Mouse (Mus musculus) CH12.LX (cell line): ENCODE results near the gene Uqcc3. TPM values are rescaled to one million over a fixed set of nuclear protein-coding genes. Genes with fewer than 3 reads are reported as not detected.

ENCODE experiments used
- DNase-seq: peaks from one replicate; pipeline ENCODE4 v3.0.0-alpha.2; 2013; ENCODE audit errors: extremely low read depth
- H3K27ac ChIP-seq: 2 replicates; pipeline ENCODE4 v1.5.1; 2012; ENCODE audit warnings: low read depth, mild to moderate bottlenecking, control low read depth, moderate library complexity; ENCODE audit not compliant: insufficient read depth
- H3K27me3 ChIP-seq: replicated peaks from 2 replicates; pipeline ENCODE3; 2012; ENCODE audit warnings: inconsistent platforms
- H3K36me3 ChIP-seq, 2 experiments: replicated peaks in 1 of 2; 2 replicates each; pipeline versions ENCODE3 to v1.6.1; 2012; ENCODE audit warnings: inconsistent platforms in 1 of 2, low read length in 1 of 2, mild to moderate bottlenecking in 1 of 2, mixed read lengths in 1 of 2, moderate library complexity in 1 of 2; ENCODE audit not compliant: control insufficient read depth in 1 of 2, insufficient read depth in 1 of 2
- H3K4me1 ChIP-seq, 2 experiments: 2 replicates each; pipeline ENCODE4 v1.6.1; 2012; ENCODE audit warnings: inconsistent platforms in 1 of 2, moderate library complexity in 1 of 2; ENCODE audit not compliant: insufficient read depth in 2 of 2, control insufficient read depth in 1 of 2
- H3K4me2 ChIP-seq: 2 replicates; pipeline ENCODE4 v1.6.1; 2012; ENCODE audit warnings: low read depth, mild to moderate bottlenecking, control low read depth; ENCODE audit not compliant: poor library complexity, insufficient read depth, severe bottlenecking
- H3K4me3 ChIP-seq, 3 experiments: fragments of 150-350 bp in 1 of 3; sonication (generic) in 1 of 3; replicated peaks in 1 of 3; 2 replicates each; pipeline versions ENCODE3 to v1.5.1; 2011 to 2012; ENCODE audit warnings: low read depth in 2 of 3, low read length in 2 of 3, mild to moderate bottlenecking in 2 of 3, moderate library complexity in 2 of 3, control low read depth in 1 of 3, improper control_type of control experiment in 1 of 3, inconsistent platforms in 1 of 3, mixed read lengths in 1 of 3; ENCODE audit not compliant: poor library complexity in 1 of 3
- H3K79me2 ChIP-seq: replicated peaks from 2 replicates; pipeline ENCODE4 v1.6.1; 2012; ENCODE audit warnings: mild to moderate bottlenecking, moderate library complexity; ENCODE audit not compliant: control insufficient read depth, poor library complexity, insufficient read depth, severe bottlenecking; ENCODE audit errors: extremely low read depth
- H3K9ac ChIP-seq: 2 replicates; pipeline ENCODE4 v1.6.1; 2012; ENCODE audit warnings: low read depth, mild to moderate bottlenecking, control low read depth, moderate library complexity; ENCODE audit not compliant: insufficient read depth
- H3K9me3 ChIP-seq: replicated peaks from 2 replicates; pipeline ENCODE3; 2012; ENCODE audit warnings: low read length, inconsistent platforms, mixed read lengths
- BHLHE40 ChIP-seq: IDR thresholded peaks from 2 replicates; pipeline ENCODE4 v1.6.1; 2011; ENCODE audit warnings: mild to moderate bottlenecking, low read depth, low read length, improper control_type of control experiment
- CHD2 ChIP-seq: IDR thresholded peaks from 2 replicates; pipeline ENCODE4 v1.6.1; 2011; ENCODE audit warnings: low read length, improper control_type of control experiment
- CTCF ChIP-seq, 2 experiments: IDR thresholded peaks in 1 of 2; conservative IDR thresholded peaks in 1 of 2; 2 replicates each; pipeline ENCODE4 v1.5.1; 2011 to 2012; ENCODE audit warnings: low read depth in 2 of 2, low read length in 2 of 2, improper control_type of control experiment in 1 of 2, inconsistent platforms in 1 of 2, mild to moderate bottlenecking in 1 of 2, moderate library complexity in 1 of 2
- E2F4 ChIP-seq: IDR thresholded peaks from 2 replicates; pipeline ENCODE4 v1.6.1; 2011; ENCODE audit warnings: low read depth, low read length, improper control_type of control experiment; ENCODE audit not compliant: insufficient replicate concordance
- ELF1 ChIP-seq: IDR thresholded peaks from 2 replicates; pipeline ENCODE4 v1.6.1; 2014; ENCODE audit warnings: low read depth, mild to moderate bottlenecking, inconsistent platforms, low read length, improper control_type of control experiment
- EP300 ChIP-seq: IDR thresholded peaks from 2 replicates; pipeline ENCODE4 v1.6.1; 2011; ENCODE audit warnings: low read length, improper control_type of control experiment
- ETS1 ChIP-seq: conservative IDR thresholded peaks from 2 replicates; pipeline ENCODE4 v1.6.1; 2012; ENCODE audit warnings: low read depth, mild to moderate bottlenecking, inconsistent platforms, low read length, improper control_type of control experiment, moderate library complexity
- GABPA ChIP-seq: IDR thresholded peaks from 2 replicates; pipeline ENCODE4 v1.6.1; 2012; ENCODE audit warnings: low read depth, low read length, improper control_type of control experiment, inconsistent platforms; ENCODE audit not compliant: insufficient replicate concordance
- IRF4 ChIP-seq: IDR thresholded peaks from 2 replicates; pipeline ENCODE4 v1.6.1; 2014; ENCODE audit warnings: low read depth, mild to moderate bottlenecking, inconsistent platforms, low read length, improper control_type of control experiment
- JUN ChIP-seq: IDR thresholded peaks from 2 replicates; pipeline ENCODE4 v1.6.1; 2011; ENCODE audit warnings: low read depth, mild to moderate bottlenecking, low read length, improper control_type of control experiment, moderate library complexity; ENCODE audit not compliant: insufficient read depth
- JUND ChIP-seq: conservative IDR thresholded peaks from 2 replicates; pipeline ENCODE4 v1.6.1; 2011; ENCODE audit warnings: low read depth, low read length, improper control_type of control experiment
- MAFK ChIP-seq: IDR thresholded peaks from 2 replicates; pipeline ENCODE4 v1.6.1; 2011; ENCODE audit warnings: low read length, improper control_type of control experiment; ENCODE audit not compliant: insufficient replicate concordance
- MAX ChIP-seq: IDR thresholded peaks from 2 replicates; pipeline ENCODE4 v1.6.1; 2011; ENCODE audit warnings: low read length, improper control_type of control experiment
- MEF2A ChIP-seq: IDR thresholded peaks from 2 replicates; pipeline ENCODE4 v1.6.1; 2014; ENCODE audit warnings: low read depth, mild to moderate bottlenecking, inconsistent platforms, low read length, improper control_type of control experiment, borderline replicate concordance
- MXI1 ChIP-seq: IDR thresholded peaks from 2 replicates; pipeline ENCODE4 v1.6.1; 2011; ENCODE audit warnings: mild to moderate bottlenecking, low read depth, low read length, improper control_type of control experiment
- MYC ChIP-seq: IDR thresholded peaks from 2 replicates; pipeline ENCODE4 v1.6.1; 2011; ENCODE audit warnings: low read depth, mild to moderate bottlenecking, improper control_type of control experiment, low read length
- NRF1 ChIP-seq: IDR thresholded peaks from 2 replicates; pipeline ENCODE4 v1.6.1; 2014; ENCODE audit warnings: low read depth, mild to moderate bottlenecking, inconsistent platforms, low read length, improper control_type of control experiment, moderate library complexity
- PAX5 ChIP-seq: IDR thresholded peaks from 2 replicates; pipeline ENCODE4 v1.6.1; 2012; ENCODE audit warnings: low read length, inconsistent platforms, mixed read lengths
- RAD21 ChIP-seq: IDR thresholded peaks from 2 replicates; pipeline ENCODE4 v1.6.1; 2011; ENCODE audit warnings: low read depth, mild to moderate bottlenecking, low read length, improper control_type of control experiment, moderate library complexity
- SIN3A ChIP-seq: IDR thresholded peaks from 2 replicates; pipeline ENCODE4 v1.6.1; 2012; ENCODE audit warnings: low read length, improper control_type of control experiment, inconsistent platforms
- SMC3 ChIP-seq: IDR thresholded peaks from 2 replicates; pipeline ENCODE4 v1.6.1; 2011; ENCODE audit warnings: low read depth, low read length, improper control_type of control experiment
- TCF12 ChIP-seq: IDR thresholded peaks from 2 replicates; pipeline ENCODE4 v1.6.1; 2014; ENCODE audit warnings: low read depth, mild to moderate bottlenecking, inconsistent platforms, low read length, improper control_type of control experiment
- USF1 ChIP-seq: IDR thresholded peaks from 2 replicates; pipeline ENCODE4 v1.6.1; 2014; ENCODE audit warnings: low read depth, mild to moderate bottlenecking, inconsistent platforms, low read length, improper control_type of control experiment
- USF2 ChIP-seq: conservative IDR thresholded peaks from 2 replicates; pipeline ENCODE4 v1.6.1; 2011; ENCODE audit warnings: low read depth, low read length, improper control_type of control experiment
- ZC3H11A ChIP-seq: IDR thresholded peaks from 2 replicates; pipeline ENCODE4 v1.6.1; 2012; ENCODE audit warnings: low read depth, mild to moderate bottlenecking, inconsistent platforms, low read length, improper control_type of control experiment
- ZMIZ1 ChIP-seq: IDR thresholded peaks from 2 replicates; pipeline ENCODE4 v1.6.1; 2012; ENCODE audit warnings: low read depth, mild to moderate bottlenecking, inconsistent platforms, low read length, improper control_type of control experiment
- ZNF384 ChIP-seq: IDR thresholded peaks from 2 replicates; pipeline ENCODE4 v1.6.1; 2012; ENCODE audit warnings: low read depth, low read length, improper control_type of control experiment, inconsistent platforms
- dilution Hi-C: fragments of 300-500 bp; cut with MboI; formaldehyde crosslinking; loops from 2 replicates; pipeline ENCODE4 v1.14.3; 2020; ENCODE audit warnings: low sequenced_read_pairs; ENCODE audit not compliant: extremely low pct_unique_long_range_greater_than_20kb, extremely low pct_ligation_motif_present
- in situ Hi-C: fragments of 300-500 bp; cut with MboI; formaldehyde crosslinking; loops from 3 replicates; pipeline ENCODE4 v1.14.3; 2019; ENCODE audit warnings: low sequenced_read_pairs, low pct_ligation_motif_present, low pct_unique_long_range_greater_than_20kb, mixed read lengths
- polyA plus RNA-seq: library from polyadenylated mRNA; unstranded; fragments of >175 nt; gene quantifications from 2 replicates; pipeline ENCODE4 v1.2.1, GENCODE M21; 2012; ENCODE audit warnings: low read depth; ENCODE audit not compliant: insufficient read length
- total RNA-seq, 2 experiments: library from RNA; depleted of rRNA; stranded (reverse); fragments of 300-350 nt in 1 of 2; fragments of >200 nt in 1 of 2; gene quantifications; 2 replicates each; pipeline ENCODE4 v1.2.3; 2012 to 2014

Gene Uqcc3
- total and polyA plus RNA-seq, 3 experiments: 23.5 to 56.6 (median 42.6) TPM

- DNase-seq: no peak
Observed at GRCm38 (mm10) chr19:8857689-8858088, 23.0 kb downstream of the Uqcc3 start.

DNA sequence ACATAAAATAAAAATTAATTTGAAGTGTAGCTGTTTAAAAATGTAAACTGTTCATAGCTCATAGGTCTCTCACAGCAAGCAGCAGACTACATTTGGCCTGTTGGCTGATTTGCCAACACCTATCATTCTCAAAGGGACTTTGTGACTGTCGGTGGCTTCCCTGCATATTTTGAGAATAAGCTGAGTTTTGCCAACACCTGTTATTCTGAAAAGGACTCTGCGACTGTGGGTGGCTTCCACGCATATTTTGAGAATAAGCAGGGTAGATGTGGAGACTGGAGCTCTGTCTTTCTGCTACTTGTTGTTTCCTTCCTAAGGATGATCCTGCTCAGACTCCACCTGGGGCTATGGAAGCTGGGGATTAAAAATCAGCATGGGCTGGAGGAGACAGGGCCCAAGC lies 27.6 kb downstream of the Uqcc3 start:
- no peak for DNase-seq
- H3K27me3 ChIP-seq: no peaks in the 10 kb centered on the region
- no peak overlapping the region for H3K27ac ChIP-seq
- in situ Hi-C loops: no loop called here
- H3K4me3 ChIP-seq: no peak overlapping the region
- no peak overlapping the region for H3K9ac ChIP-seq
- H3K79me2 ChIP-seq: no peaks in the 10 kb centered on the region
- H3K36me3 ChIP-seq: peaks cover 5 to 13% of the 10 kb centered on the region in 2 experiments
- H3K4me1 ChIP-seq: no peaks in the 10 kb centered on the region
- TF ChIP-seq JUND (no peak), MAX (no peak), ZMIZ1 (no peak), ZC3H11A (no peak), MXI1 (no peak), RAD21 (no peak), SIN3A (no peak), CTCF (conservative IDR thresholded peaks at IDR 0.05 in 1 of 2, IDR thresholded peaks at IDR 0.05 in 1 of 2; ENCODE audit: low read depth in 2 of 2, low read length in 2 of 2) (no peak), NRF1 (no peak), EP300 (no peak), ETS1 (no peak), GABPA (no peak), PAX5 (no peak), TCF12 (no peak), MEF2A (no peak), E2F4 (no peak), MAFK (no peak), JUN (no peak), IRF4 (no peak)
- TF ChIP-seq, all 38 proteins: peak for 0
- dilution Hi-C loops: no loop called here
- Histone ChIP-seq H3K9me3 (no peaks in the 10 kb centered on the region), H3K4me2 (no peak overlapping the region)

More at GRCm38 (mm10) chr19:8857689-8858088, 23.0 kb downstream of the Uqcc3 start:
- Histone ChIP-seq H3K27ac (no peak overlapping the region), H3K9ac (no peak overlapping the region), H3K79me2 (no peaks in the 10 kb centered on the region), H3K4me2 (no peak overlapping the region), H3K4me3 (no peak overlapping the region), H3K9me3 (no peaks in the 10 kb centered on the region), H3K4me1 (no peaks in the 10 kb centered on the region; a peak in 1 of 4 replicates), H3K36me3 (no peaks in the 10 kb centered on the region), H3K27me3 (no peaks in the 10 kb centered on the region)
- in situ Hi-C loops (loop anchor here (5.0 kb wide), 1 partner anchor 245 kb away; no protein-coding TSS in a partner anchor), dilution Hi-C loops (no loop called here)
- TF ChIP-seq RAD21: peak; percentile 67
- 0 out of 2 replicates have a peak, but pooled peaks have one; percentile 28 for TF ChIP-seq SIN3A
- peak; percentile 34 to 73; a peak in 3 of 4 replicates for TF ChIP-seq CTCF (conservative IDR thresholded peaks at IDR 0.05 in 1 of 2, IDR thresholded peaks at IDR 0.05 in 1 of 2; ENCODE audit: low read depth in 2 of 2, low read length in 2 of 2)
- TF ChIP-seq ZNF384: no peak
- no peak for TF ChIP-seq TCF12
- no peak for TF ChIP-seq ETS1
- no peak for TF ChIP-seq USF2
- TF ChIP-seq ELF1: no peak
- TF ChIP-seq SMC3: peak; percentile 49
- TF ChIP-seq MYC: peak; percentile 79
- no peak for TF ChIP-seq E2F4
- TF ChIP-seq BHLHE40: peak; percentile 62
- 0 out of 2 replicates have a peak, but pooled peaks have one; percentile 23 for TF ChIP-seq MAX
- no peak for TF ChIP-seq CHD2
- no peak for TF ChIP-seq JUND
- peak; percentile 25; the same call in 1 of the 2 replicates for TF ChIP-seq USF1
- TF ChIP-seq MAFK: peak; percentile 98
